ENCODE assay signal across 8 mouse cellular contexts in genomic region chr5:150952669-150953521, GRCm38 (mm10). TPM values are rescaled to one million over a fixed set of nuclear protein-coding genes. Genes with fewer than 3 reads are reported as not detected.
DNase-seq lines count a peak whose midpoint lies in the region; ATAC-seq and TF ChIP-seq lines count a peak whose summit lies in the region.

No protein-coding gene starts in this region.

- peak; percentile 71 for ATAC-seq in lung, embryonic 16.5 days (ENCODE audit: low read depth)

- peak overlapping the region; percentile 84 for H3K4me2 ChIP-seq in lung, embryonic 16.5 days (ENCODE audit: low read depth, low read length)

- H3K9ac ChIP-seq in lung, embryonic 16.5 days (ENCODE audit: low read length), result peak overlapping the region; percentile 50

- intact Hi-C loops in gastrocnemius, postnatal 14 days (cut with DNase I; ENCODE audit: low total_unique reads), result no loop called here

- TF ChIP-seq POLR2A in bone marrow macrophage, adult 2 months (IDR thresholded peaks at IDR 0.05; ENCODE audit: borderline replicate concordance, low read depth, low read length), result no peak
- peak; percentile 25 for TF ChIP-seq POLR2A in kidney, adult 2 months (IDR thresholded peaks at IDR 0.05; ENCODE audit: low read depth, low read length)

- peak overlapping the region; percentile 23; the same call in 1 of the 2 replicates for H3K4me3 ChIP-seq in bone marrow macrophage, adult 2 months (ENCODE audit: insufficient read depth, low read length)
- H3K4me3 ChIP-seq in kidney, adult 2 months (ENCODE audit: insufficient read depth, low read depth, low read length), result peak overlapping the region; percentile 87
- H3K4me3 ChIP-seq in lung, embryonic 16.5 days (ENCODE audit: low read length), result peak overlapping the region; percentile 57

- no peaks in the 10 kb centered on the region for H3K9me3 ChIP-seq in lung, embryonic 16.5 days (ENCODE audit: control insufficient read depth, low read length)

- H3K4me1 ChIP-seq in bone marrow macrophage, adult 2 months (ENCODE audit: control insufficient read depth, insufficient read depth, low read length), result no peaks in the 10 kb centered on the region
- H3K4me1 ChIP-seq in kidney, adult 2 months (ENCODE audit: control insufficient read depth, insufficient read depth, low read length), result peaks cover 8% of the 10 kb centered on the region; the same call in 1 of the 2 replicates
- H3K4me1 ChIP-seq in lung, embryonic 16.5 days (replicated peaks; ENCODE audit: control insufficient read depth, insufficient read depth, low read length), result peaks cover 12% of the 10 kb centered on the region

- H3K36me3 ChIP-seq in kidney, adult 2 months (ENCODE audit: control insufficient read depth, insufficient read depth, low read length), result no peaks in the 10 kb centered on the region
- H3K36me3 ChIP-seq in lung, embryonic 16.5 days (ENCODE audit: control insufficient read depth, insufficient read depth, low read length), result no peaks in the 10 kb centered on the region

- WGBS in kidney, adult 2 months, result 3% methylated on average over 89 of the region's 89 CpGs
- WGBS in lung, embryonic 16.5 days, result 2% methylated on average over 85 of the region's 89 CpGs

- no peak for TF ChIP-seq CTCF in bone marrow macrophage, adult 2 months (IDR thresholded peaks at IDR 0.05; ENCODE audit: low read depth, low read length)
- TF ChIP-seq CTCF in kidney, adult 2 months (conservative IDR thresholded peaks at IDR 0.05; ENCODE audit: insufficient read depth, insufficient read length, low read depth, low read length), result peak; percentile 55

- H3K27me3 ChIP-seq in kidney, adult 2 months (replicated peaks; ENCODE audit: control insufficient read depth, insufficient read depth, low read length), result no peaks in the 10 kb centered on the region
- H3K27me3 ChIP-seq in lung, embryonic 16.5 days (ENCODE audit: control insufficient read depth, insufficient read depth, low read depth, low read length), result peaks cover 33% of the 10 kb centered on the region

- DNase-seq in adrenal gland, adult 2 months, result peak; percentile 13
- DNase-seq in adrenal gland, adult 8-10 months, result no peak
- peak; percentile 52 for DNase-seq in gastrocnemius, postnatal 14 days
- DNase-seq in kidney, adult 2 months, result peak; percentile 81
- DNase-seq in retina, postnatal 1 day, result peak; percentile 70
- DNase-seq in right cerebral cortex, postnatal 14 days, result no peak

- H3K27ac ChIP-seq in bone marrow macrophage, adult 2 months (ENCODE audit: insufficient read depth, low read depth, low read length), result no peak overlapping the region
- peak overlapping the region; percentile 93 for H3K27ac ChIP-seq in kidney, adult 2 months (ENCODE audit: insufficient read depth, low read depth, low read length)
- H3K27ac ChIP-seq in lung, embryonic 16.5 days (ENCODE audit: low read length), result no peak overlapping the region

RNA-seq across cellular contexts. Expression of gene Kl, which starts 0.5 kb away (rescaled TPM):
- total RNA-seq in adrenal gland, adult 2 months (2021), result under 1 TPM in 1 of 2 experiments, not detected in 1; 0.35 TPM
- polyA plus RNA-seq in adrenal gland, adult 2 months (2012; rRNA removed), result 0.09 and 0.18 TPM in 2 replicates
- total RNA-seq in adrenal gland, adult 8-10 months (2022), result under 1 TPM in 2 of 4 experiments, not detected in 2; 0.13 to 0.17 TPM
- polyA plus RNA-seq in bone marrow macrophage, adult 2 months (2012; ENCODE audit: insufficient read depth, insufficient read length, missing spikeins), result not detected in 2 replicates
- 1 to 10 TPM in 1 of 2 experiments, under 1 TPM in 1; 0.75 to 1.1 TPM for total RNA-seq in gastrocnemius, postnatal 14 days (2021)
- polyA plus RNA-seq in kidney, adult 2 months (2012; rRNA removed), result 158 and 159 TPM in 2 replicates
- 0.09 and 0.25 TPM in 2 replicates for polyA plus RNA-seq in lung, embryonic 16.5 days (2015; fragmentation: Nextera tagmentation; extraction: Ambion mirVana)

Comparison
In these comparisons a context has a peak if more than half of its experiments do, and no peak if none do; other contexts are left out.
1. DNase-seq: peak in adrenal gland, adult 2 months (single experiment), gastrocnemius, postnatal 14 days (single experiment), kidney, adult 2 months (single experiment) and retina, postnatal 1 day (single experiment); none in adrenal gland, adult 8-10 months (single experiment) and right cerebral cortex, postnatal 14 days (single experiment).
2. H3K4me3 ChIP-seq: peak in every context shown above with its lines; median percentile 87 in kidney, adult 2 months; 57 in lung, embryonic 16.5 days; 23 in bone marrow macrophage, adult 2 months.
3. RNA of gene Kl, which starts 0.5 kb away (polyA plus RNA-seq): 158 to 159 TPM in kidney, adult 2 months; 0.09 to 0.25 TPM in lung, embryonic 16.5 days, 0.09 to 0.18 TPM in adrenal gland, adult 2 months and not detected in bone marrow macrophage, adult 2 months; every median in the first group is over 100 times any median in the second.